Mouse (Mus musculus) liver, postnatal 0 days (tissue): ENCODE data around the gene Dnm3.

Experiments
- CTCF ChIP-seq: sonication (generic); IDR thresholded peaks from 2 replicates; pipeline ENCODE4 v1.5.1; 2016; ENCODE audit warnings: antibody characterized with exemption, low read depth
- EP300 ChIP-seq: IDR thresholded peaks from 2 replicates; pipeline ENCODE4 v1.6.1; 2016; ENCODE audit warnings: antibody characterized with exemption, low read depth, mild to moderate bottlenecking

- TF ChIP-seq EP300 (no peak), CTCF (no peak)
These were observed 473.9 kb downstream of the Dnm3 start for GRCm38 (mm10) chr1:162003729-162004517.
